Mouse (Mus musculus): Measurements from ENCODE around the gene E2f2.

DNA sequence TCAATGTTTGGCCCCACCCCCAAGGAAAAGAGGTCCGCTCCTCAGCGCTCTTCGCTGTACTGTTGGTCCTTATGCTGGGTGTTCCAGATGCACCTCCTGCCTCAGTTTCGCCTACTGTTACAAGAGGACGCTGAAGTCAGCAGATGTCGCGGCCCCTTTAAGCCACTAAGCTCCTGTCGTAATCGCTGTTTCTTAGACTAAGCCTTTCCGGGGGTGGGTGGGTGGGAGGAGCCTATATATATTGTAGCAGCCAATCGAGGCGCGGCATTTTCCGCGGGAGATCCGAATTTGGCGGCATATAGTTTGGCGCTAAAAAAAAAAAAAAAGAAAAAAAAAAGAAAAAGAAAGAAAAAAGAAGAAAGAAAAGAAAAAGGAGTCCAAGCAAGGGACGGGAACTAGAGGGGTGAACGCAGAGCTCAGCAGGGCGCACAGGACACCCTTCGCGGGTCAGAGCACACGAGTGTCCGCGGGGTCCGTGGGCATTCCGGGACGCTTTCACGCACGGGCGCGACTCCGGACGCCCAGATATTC lies at the start of gene E2f2:
- TF ChIP-seq CTCF (IDR thresholded peaks at IDR 0.05; ENCODE audit: low read depth, low read length) (no peak), GATA2 (IDR thresholded peaks at IDR 0.05; ENCODE audit: borderline replicate concordance, low read depth, low read length) (no peak), POLR2AphosphoS5 (IDR thresholded peaks at IDR 0.05; ENCODE audit: insufficient replicate concordance, low read depth, low read length) (no peak), GATA1 (IDR thresholded peaks at IDR 0.05; ENCODE audit: borderline replicate concordance, low read length) (no peak)

Measured in G1E (cell line).